Mouse (Mus musculus) megakaryocyte-erythroid progenitor cell, adult 5-6 weeks (primary cell): Measurements from ENCODE around the gene Alox12b. TPM values are rescaled to one million over a fixed set of nuclear protein-coding genes. Genes with fewer than 3 reads are reported as not detected.

Experiments used
- ATAC-seq: replicated peaks from 2 replicates; pipeline ENCODE4 v1.8.0; 2016; ENCODE audit warnings: mild to moderate bottlenecking, inconsistent platforms; ENCODE audit not compliant: severe bottlenecking, poor library complexity, low FRiP score, low TSS enrichment
- total RNA-seq, 2 experiments: library from RNA; stranded (forward) in 1 of 2; stranded (reverse) in 1 of 2; fragments of 200-1000, 215-1000 nt in 1 of 2; fragments of >200 nt in 1 of 2; fragmentation: Nextera tagmentation in 1 of 2; gene quantifications; 2 replicates each; pipeline ENCODE4 v1.2.3; 2014 to 2017

Alox12b gene
- total RNA-seq, 2 experiments from 2014 or later: not detected

- ATAC-seq: no peak
Measured at GRCm38 (mm10) chr11:69122336-69122951, 34.3 kb upstream of the Alox12b start, which contains the start of gene 9130213A22Rik. Gene 9130213A22Rik (minus strand): TSS chr11:69122589.

DNA sequence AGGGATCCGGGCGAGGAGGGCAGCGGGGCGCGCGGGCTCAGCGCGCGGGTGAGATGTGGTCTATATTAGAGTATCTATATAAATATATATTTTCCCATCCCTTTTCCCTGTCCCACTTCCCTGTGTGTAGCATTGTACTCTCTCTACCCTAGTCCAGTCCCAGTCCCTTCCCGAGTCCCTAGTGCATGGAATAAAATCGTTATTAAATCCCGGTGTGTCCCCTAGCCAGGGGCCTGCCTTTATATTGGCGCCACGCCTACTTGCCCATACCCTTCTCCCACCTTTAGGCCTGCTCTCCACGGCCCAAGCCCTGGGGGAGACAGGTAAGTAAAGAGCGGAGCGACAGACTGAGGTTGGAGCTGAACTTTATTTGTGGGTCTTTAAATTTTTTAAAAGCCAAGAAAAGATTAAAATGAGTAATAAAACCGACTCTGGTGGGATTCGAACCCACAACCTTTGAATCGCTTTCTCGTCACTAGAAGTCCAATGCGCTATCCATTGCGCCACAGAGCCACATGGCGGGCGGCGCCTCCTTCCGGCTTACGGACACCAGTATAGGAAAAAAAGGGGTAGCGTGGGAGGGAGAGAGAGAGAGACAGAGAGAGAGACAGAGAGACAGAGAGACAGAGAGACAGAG is 33.6 kb upstream of the Alox12b start:
- no peak for ATAC-seq

GRCm38 (mm10) chr11:69123693-69124497 is 32.9 kb upstream of the Alox12b start:
- ATAC-seq: peak; percentile 36

DNA sequence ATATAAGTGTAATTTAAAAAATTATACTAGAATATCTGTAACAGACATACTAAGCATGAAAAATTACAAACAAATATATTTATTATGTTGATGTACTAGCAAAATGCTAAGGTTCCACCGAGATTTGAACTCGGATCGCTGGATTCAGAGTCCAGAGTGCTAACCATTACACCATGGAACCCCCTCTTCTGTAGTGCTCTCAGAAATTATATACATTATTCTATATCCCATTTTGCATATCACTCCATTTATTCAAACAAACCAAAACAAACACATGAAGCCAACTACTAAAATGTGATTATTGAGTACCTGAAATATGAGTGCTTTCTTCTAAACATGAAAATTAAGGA is 32.3 kb upstream of the Alox12b start:
- peak; percentile 6 for ATAC-seq

DNA sequence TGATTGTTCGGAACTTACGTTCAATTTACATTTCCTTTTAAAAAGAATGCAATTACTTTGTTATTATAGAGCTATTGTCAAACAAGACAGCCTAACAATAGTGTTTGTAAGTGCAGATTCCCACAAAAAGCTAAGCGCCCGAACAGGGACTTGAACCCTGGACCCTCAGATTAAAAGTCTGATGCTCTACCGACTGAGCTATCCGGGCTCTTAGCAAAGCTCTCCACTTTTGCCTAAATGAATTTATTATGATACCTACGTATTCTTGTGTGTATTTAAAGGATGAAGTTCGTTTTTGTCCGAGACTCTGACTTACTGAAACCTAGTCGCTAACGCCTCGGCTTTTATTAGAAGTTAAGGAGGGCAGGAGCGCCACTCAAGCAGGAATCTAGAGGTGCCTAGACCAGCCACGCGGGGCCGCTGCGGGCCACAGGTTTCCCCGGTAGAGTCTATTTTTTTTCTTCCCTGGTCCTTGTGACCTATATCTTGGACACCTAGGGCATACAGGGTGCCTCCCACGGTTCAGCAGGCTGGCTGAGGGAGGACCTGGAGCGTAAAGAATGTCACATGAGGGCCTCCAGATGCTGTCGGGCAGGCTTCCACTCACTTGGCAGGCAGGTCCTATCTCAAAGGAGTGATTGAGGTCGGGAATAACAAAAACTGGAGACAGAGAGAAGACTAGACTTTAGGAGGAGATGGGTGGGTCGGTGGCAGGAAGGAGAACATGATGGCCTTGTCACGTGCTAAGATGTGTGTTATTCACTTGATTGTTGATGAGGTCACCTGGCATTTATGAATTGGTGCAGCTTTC is 31.5 kb upstream of the Alox12b start:
- ATAC-seq: peak; percentile 63

DNA sequence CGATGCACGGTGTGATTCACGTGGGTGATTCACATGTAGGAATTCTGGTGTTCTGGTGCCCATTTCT is 31.1 kb upstream of the Alox12b start, which contains the start of gene Aloxe3:
Gene Aloxe3 (plus strand): TSS at position 45 of the 67 bp plus-strand sequence.
- ATAC-seq: no peak

GRCm38 (mm10) chr11:69125919-69126705 is 30.7 kb upstream of the Alox12b start:
- ATAC-seq: no peak

DNA sequence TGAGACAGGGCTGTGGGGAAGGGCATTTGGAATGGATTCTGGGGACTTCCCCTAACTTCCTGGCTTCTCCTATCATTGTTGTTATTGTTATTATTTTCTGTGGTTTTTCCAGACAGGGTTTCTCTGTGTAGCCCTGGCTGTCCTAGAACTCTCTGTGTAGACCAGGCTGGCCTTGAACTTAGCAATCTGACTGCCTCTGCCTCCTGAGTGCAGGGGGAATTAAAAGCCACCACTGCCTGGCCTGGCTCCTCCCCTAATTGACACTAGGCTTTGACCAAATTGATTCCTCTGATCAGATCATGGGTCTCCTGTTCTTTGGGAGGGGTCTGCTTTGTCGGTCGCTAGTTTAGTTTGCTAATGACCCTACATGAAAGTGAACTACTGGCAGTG is 30.1 kb upstream of the Alox12b start:
- no peak for ATAC-seq

- ATAC-seq: no peak
Measured at GRCm38 (mm10) chr11:69128426-69129122, 28.2 kb upstream of the Alox12b start.

GRCm38 (mm10) chr11:69133566-69133922 is 23.2 kb upstream of the Alox12b start:
- ATAC-seq: peak; percentile 27; the same call in 1 of the 2 replicates

DNA sequence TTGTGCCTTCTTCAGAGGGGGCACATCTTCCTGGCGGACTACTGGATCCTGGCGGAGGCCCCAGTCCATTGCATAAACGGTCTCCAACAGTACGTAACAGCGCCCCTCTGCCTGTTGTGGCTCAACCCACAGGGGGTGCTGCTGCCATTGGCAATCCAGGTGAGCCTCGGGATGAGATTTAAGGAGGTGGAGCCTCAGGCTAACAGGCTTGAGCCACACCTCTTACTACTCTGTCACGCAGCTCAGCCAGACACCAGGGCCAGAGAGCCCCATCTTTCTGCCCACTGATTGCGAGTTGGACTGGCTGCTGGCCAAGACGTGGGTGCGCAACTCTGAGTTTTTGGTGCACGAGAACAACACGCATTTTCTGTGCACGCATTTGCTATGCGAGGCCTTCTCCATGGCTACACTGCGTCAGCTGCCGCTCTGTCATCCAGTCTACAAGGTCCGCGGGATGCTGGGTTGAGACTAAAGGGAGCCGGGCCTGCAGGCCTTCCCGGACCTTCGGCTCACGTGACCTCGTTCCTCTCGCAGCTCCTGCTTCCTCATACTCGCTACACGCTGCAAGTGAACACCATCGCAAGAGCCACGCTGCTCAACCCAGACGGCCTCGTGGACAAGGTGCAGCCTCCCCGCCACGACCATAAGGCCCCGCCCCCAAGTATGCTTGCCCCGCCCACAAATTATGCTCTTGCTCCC is 22.7 kb upstream of the Alox12b start:
- peak; percentile 61 for ATAC-seq

DNA sequence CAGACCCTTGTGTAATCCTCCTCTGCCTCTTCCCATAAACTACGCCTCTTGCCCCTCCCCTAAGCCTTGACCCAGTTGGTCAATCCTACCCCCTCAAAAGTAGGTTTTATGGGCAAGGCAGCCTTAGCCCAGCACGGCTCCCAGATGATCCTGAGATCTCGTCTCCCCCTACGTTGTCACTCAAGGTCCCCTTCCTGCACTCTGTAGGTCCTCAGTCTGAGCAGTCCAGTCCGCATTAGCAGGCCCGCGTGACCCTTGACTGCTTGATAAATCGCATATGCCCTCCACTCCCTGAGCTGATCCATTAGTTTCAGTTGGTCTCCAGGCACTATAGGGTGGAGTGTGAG is 22.2 kb upstream of the Alox12b start:
- ATAC-seq: no peak

DNA sequence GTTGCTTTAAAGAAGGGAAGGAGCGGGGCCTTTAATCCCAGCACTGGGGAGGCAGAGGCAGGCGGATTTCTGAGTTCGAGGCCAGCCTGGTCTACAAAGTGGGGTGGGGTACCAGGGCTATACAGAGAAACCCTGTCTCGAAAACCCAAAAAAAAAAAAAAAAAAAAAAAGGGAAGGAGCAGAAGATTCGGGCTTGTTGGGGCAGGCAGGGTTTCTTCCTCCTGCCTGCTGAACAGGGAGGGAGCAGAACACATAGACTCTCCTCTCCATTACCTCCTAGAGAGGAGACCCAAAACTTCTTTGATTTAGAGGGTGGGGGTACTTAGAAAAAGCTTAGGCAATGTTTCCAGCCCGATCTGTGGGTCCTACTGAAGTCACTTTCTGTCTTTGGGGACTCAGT is 21.4 kb upstream of the Alox12b start:
- ATAC-seq: no peak

GRCm38 (mm10) chr11:69147546-69147945 is 9.2 kb upstream of the Alox12b start:
- ATAC-seq: no peak

- ATAC-seq: no peak
Measured at GRCm38 (mm10) chr11:69148451-69148960, 8.3 kb upstream of the Alox12b start.

DNA sequence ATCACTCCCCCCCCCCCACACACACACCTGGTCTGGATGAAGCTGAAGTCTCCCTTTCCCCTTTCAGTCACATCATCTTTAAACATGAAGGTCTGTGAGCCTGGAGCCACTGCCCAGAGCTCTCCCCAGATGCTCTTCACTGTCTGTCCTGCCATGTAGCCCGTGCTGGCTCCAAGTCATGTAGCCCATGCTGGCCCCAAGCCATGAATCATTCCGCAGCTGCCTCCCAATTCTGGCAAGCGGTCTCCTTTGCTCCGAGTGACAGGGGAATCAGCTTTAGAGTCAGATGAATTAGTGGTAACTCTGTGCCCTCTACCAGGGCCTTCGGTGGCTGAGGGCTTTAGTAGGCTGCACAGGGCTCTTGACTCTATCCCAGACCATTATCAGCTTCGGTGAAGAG is 7.1 kb upstream of the Alox12b start:
- ATAC-seq: no peak

- peak; percentile 87 for ATAC-seq
Measured at GRCm38 (mm10) chr11:69150444-69150843, 6.3 kb upstream of the Alox12b start.

DNA sequence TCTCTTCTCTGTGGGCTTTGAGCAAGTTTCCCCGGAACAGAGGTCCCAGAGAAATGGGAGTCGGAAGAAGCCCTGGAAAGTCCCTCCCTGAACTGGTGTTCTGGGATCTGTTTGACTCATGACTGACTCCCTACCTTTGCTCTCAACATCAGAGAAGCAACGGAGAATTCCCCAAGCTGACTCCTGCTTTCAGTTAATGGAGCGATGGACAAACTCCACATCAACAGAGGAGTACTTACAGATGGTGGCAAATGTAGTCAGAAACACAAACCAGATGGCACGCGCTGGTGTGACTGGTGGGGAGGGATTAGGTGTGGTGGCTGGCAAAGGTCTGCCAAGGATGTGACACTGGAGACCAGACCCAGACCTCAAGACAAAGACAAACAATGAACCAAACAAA is 5.8 kb upstream of the Alox12b start:
- ATAC-seq: no peak
